Mouse (Mus musculus): ENCODE measurements around the gene Spin1.

DNA sequence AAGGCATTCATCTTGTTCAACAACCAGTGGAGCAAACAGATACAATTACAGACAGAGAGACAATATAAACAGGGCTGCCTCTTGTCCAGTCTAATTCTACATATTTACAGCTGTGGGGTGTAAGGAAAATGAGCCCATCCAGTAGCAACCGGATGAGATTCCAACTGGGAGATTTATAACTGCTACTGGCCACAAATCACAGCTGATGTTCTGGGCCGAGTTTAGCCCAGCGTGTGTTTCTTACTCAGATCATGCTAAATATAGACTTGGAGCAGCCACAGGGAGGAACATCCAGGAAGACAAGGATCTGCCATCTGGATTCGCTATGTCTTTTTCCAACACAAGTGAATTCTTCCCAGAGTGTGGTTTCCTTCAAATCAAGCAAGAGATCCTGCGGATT lies 97.5 kb downstream of the Spin1 start:
- TF ChIP-seq CTCF (IDR thresholded peaks at IDR 0.05; ENCODE audit: extremely low read depth, insufficient read length, insufficient replicate concordance, low read depth, low read length): no peak
- no peak for TF ChIP-seq POLR2A (IDR thresholded peaks at IDR 0.05; ENCODE audit: low read depth, low read length)

Measured in small intestine, adult 2 months (tissue).